14 mouse cellular contexts compared by ENCODE assay signal in genomic region chr7:46515960-46516359, GRCm38 (mm10).
DNase-seq lines count a peak whose midpoint lies in the region; ATAC-seq and TF ChIP-seq lines count a peak whose summit lies in the region.
"Had no signal": no experiment of that assay in that cellular context is flagged by ENCODE, and none has a peak within 500 bp of the region (broad histone marks: within the 10 kb centered on the region; RNA-seq: fewer than 3 reads in every experiment).

No protein-coding gene starts in this region.

- H3K4me1 ChIP-seq in cerebellum, adult 2 months (ENCODE audit: control insufficient read depth, insufficient read depth, low read length), result peaks cover 39% of the 10 kb centered on the region
- H3K4me1 ChIP-seq: limb, embryonic 15.5 days had no signal

- ATAC-seq in megakaryocyte-erythroid progenitor cell, adult 5-6 weeks (replicated peaks; ENCODE audit: low FRiP score, low TSS enrichment, poor library complexity, severe bottlenecking), result no peak
- ATAC-seq: inflammation-experienced regulatory T-cells, adult 6 months had no signal

- TF ChIP-seq CTCF in cerebellum, adult 2 months (IDR thresholded peaks at IDR 0.05; ENCODE audit: borderline replicate concordance, insufficient read depth, low read depth, low read length), result peak; percentile 31; the same call in 1 of the 2 replicates
- TF ChIP-seq CTCF in left cerebral cortex, adult 2 months (IDR thresholded peaks at IDR 0.05), result peak; percentile 36

- no peaks in the 10 kb centered on the region for H3K27me3 ChIP-seq in cerebellum, adult 2 months (ENCODE audit: control insufficient read depth, insufficient read depth, low read length)
- H3K27me3 ChIP-seq: limb, embryonic 15.5 days had no signal

- 80% methylated on average over 5 of the region's 5 CpGs for WGBS in cerebellum, adult 2 months

- no peak for DNase-seq in cerebellum, adult 2 months
- DNase-seq in cerebellum, adult 8-10 months, result no peak
- DNase-seq in left cerebral cortex, adult 2 months (ENCODE audit: extremely low spot score in 1 of 2, low spot score in 2 of 2), result no peak
- DNase-seq in left cerebral cortex, postnatal 4 days, result no peak
- DNase-seq in 416B (ENCODE audit: low read depth), result peak; percentile 26
- DNase-seq in ZHBTc4 (ENCODE audit: low read depth, low spot score), result peak; percentile 80
- no peak for DNase-seq in MN1 (ENCODE audit: low spot score)
- DNase-seq: adrenal gland, postnatal 25 days; cerebellum, adult 9-10 months; kidney, postnatal 10 days had no signal

- no peak overlapping the region for H3K4me3 ChIP-seq in cerebellum, adult 2 months (replicated peaks; ENCODE audit: insufficient read depth, low read depth, low read length)
- no peak overlapping the region for H3K4me3 ChIP-seq in left cerebral cortex, adult 2 months
- H3K4me3 ChIP-seq: limb, embryonic 15.5 days had no signal

- TF ChIP-seq POLR2A in cerebellum, adult 2 months (IDR thresholded peaks at IDR 0.05; ENCODE audit: borderline replicate concordance, insufficient read depth, low read length), result no peak

- H3K27ac ChIP-seq in cerebellum, adult 2 months (ENCODE audit: insufficient read depth, low read length), result no peak overlapping the region
- H3K27ac ChIP-seq in left cerebral cortex, adult 2 months, result no peak overlapping the region
- H3K27ac ChIP-seq: limb, embryonic 15.5 days; macrophage had no signal

- intact Hi-C loops in left cerebral cortex, adult 2 months (cut with DNase I), result loop anchor here (5.0 kb wide), 1 partner anchor 119 kb away; the partner anchor contains the start of gene Kcnc1
- intact Hi-C loops in left cerebral cortex, postnatal 4 days (cut with DNase I), result no loop called here

Comparison
In these comparisons a context has a peak if more than half of its experiments do, and no peak if none do; other contexts are left out.
1. DNase-seq: peak in 416B (single experiment) and ZHBTc4 (single experiment); none in cerebellum, adult 2 months (0 of 2), cerebellum, adult 8-10 months (single experiment), left cerebral cortex, adult 2 months (0 of 2), left cerebral cortex, postnatal 4 days (single experiment) and MN1 (single experiment).